Mouse (Mus musculus): Measurements from ENCODE around the gene Brs3. TPM values are rescaled to one million over a fixed set of nuclear protein-coding genes. Genes with fewer than 3 reads are reported as not detected.
A peak's percentile ranks its signal among the peaks of the same experiment; 100 is the strongest.

The Brs3 gene
- 0.85 and 0.90 TPM in 2 replicates for total RNA-seq (2014; rRNA removed)
- 0.80 and 1.1 TPM in 2 replicates for polyA plus RNA-seq (2015; fragmentation: Nextera tagmentation; extraction: Ambion mirVana)

DNA sequence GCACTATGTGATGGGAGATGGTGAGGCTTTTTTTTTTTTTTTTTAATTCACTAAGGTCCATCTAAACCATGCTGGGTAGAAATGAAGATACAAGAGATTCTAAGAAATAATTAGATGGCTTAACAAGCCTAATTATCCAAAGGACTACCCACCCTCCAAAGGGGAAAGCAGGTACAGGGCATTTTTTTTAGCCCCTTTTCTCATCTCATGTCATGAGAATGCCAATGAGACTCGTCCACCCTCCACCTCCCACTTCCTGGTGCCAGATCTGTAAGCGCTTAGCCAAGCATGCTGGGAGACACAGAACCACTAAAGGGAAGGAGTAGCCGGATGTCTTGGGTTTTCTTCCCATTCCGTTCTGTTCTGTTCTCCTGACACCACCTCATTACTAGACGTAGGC is at the start of gene Brs3:
Gene Brs3, plus strand, starts transcription at position 301 of the 400 bp plus-strand sequence.
- Histone ChIP-seq H3K9ac (no peak within 1 kb of the TSS), H3K27me3 (ENCODE audit: insufficient read depth, low read length) (no peaks in the 10 kb centered on the region), H3K4me2 (ENCODE audit: low read depth) (no peak within 1 kb of the TSS), H3K36me3 (ENCODE audit: insufficient read depth) (no peaks in the 10 kb centered on the region), H3K4me1 (ENCODE audit: insufficient read depth) (no peaks in the 10 kb centered on the region), H3K4me3 (ENCODE audit: low read depth, low read length) (no peak within 1 kb of the TSS), H3K27ac (ENCODE audit: low read depth, low read length) (no peak within 1 kb of the TSS), H3K9me3 (ENCODE audit: low read length) (no peaks in the 10 kb centered on the region)
- WGBS = 80% methylated on average over 5 of the region's 5 CpGs
- ATAC-seq = no peak
- DNase-seq = no peak
- TF ChIP-seq CTCF (IDR thresholded peaks at IDR 0.05; ENCODE audit: low read depth) = no peak

DNA sequence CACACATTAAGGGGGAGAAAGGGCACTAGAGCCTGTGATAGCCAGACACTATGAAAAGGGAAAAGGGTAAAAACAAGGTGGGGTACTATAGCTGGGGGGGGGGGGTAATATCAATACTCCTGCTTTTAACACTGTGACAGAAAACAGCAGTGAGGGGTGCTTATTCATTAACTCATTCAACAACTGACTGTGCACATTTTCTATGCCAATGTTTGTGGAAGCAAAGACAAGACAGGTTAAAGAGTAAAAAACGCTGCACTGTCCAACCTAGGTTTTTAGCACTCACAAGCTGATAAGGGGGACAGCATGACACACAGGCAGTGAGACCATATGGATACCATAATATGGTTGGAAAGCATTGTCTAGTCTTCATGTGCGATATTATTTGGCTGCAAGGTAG is 30.0 kb upstream of the Brs3 start:
- H3K4me1 ChIP-seq (ENCODE audit: insufficient read depth) = no peaks in the 10 kb centered on the region
- H3K27me3 ChIP-seq (ENCODE audit: insufficient read depth, low read length) = no peaks in the 10 kb centered on the region
- H3K36me3 ChIP-seq (ENCODE audit: insufficient read depth) = no peaks in the 10 kb centered on the region
- no peak for DNase-seq
- H3K4me2 ChIP-seq (ENCODE audit: low read depth) = no peak overlapping the region
- TF ChIP-seq CTCF (IDR thresholded peaks at IDR 0.05; ENCODE audit: low read depth) = no peak
- no peak overlapping the region for H3K4me3 ChIP-seq (ENCODE audit: low read depth, low read length)
- no peaks in the 10 kb centered on the region for H3K9me3 ChIP-seq (ENCODE audit: low read length)
- 69% methylated on average over 2 of the region's 2 CpGs for WGBS
- H3K9ac ChIP-seq = no peak overlapping the region
- no peak for ATAC-seq
- H3K27ac ChIP-seq (ENCODE audit: low read depth, low read length) = no peak overlapping the region

DNA sequence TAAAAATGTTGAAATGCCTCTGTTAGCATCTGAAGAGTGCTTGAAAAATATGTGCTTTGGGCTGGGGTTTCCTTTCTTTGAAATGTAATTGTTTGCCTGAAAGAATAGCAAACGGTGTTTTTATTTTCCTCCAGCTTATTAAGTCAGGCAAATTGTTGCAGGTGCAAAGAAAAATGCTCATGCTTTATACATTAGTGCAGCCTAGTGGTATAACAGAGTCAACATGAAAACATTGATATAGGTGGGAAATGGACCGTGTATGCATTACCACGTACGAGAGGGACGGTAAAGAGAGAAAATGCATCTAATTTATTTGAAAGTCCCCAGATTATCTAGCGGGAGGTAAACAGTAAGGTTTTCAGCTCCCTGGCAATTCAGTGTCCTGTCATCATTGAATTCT is 995 bp downstream of the Brs3 start:
- Histone ChIP-seq H3K9me3 (ENCODE audit: low read length) (no peaks in the 10 kb centered on the region), H3K4me1 (ENCODE audit: insufficient read depth) (no peaks in the 10 kb centered on the region), H3K9ac (no peak overlapping the region), H3K36me3 (ENCODE audit: insufficient read depth) (no peaks in the 10 kb centered on the region), H3K4me2 (ENCODE audit: low read depth) (no peak overlapping the region), H3K4me3 (ENCODE audit: low read depth, low read length) (no peak overlapping the region), H3K27me3 (ENCODE audit: insufficient read depth, low read length) (no peaks in the 10 kb centered on the region), H3K27ac (ENCODE audit: low read depth, low read length) (no peak overlapping the region)
- WGBS = 62% methylated on average over 6 of the region's 6 CpGs
- TF ChIP-seq CTCF (IDR thresholded peaks at IDR 0.05; ENCODE audit: low read depth) = peak; percentile 35
- no peak for DNase-seq
- ATAC-seq = no peak

DNA sequence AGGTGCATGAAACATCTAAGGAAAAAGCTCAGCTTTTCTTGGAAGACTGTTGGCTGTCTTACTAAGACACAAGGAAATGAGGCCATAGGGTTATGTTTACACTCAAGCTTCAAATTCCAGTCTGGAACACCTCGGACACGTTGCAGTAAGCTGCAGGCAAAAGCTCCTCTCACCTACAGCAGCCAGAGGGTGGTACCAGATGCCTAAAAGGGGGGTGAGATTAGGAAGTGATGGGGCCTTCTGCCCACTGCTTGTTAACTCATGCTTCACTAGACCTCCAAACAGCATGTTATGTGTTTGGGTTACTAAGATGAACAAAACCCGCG is 9.9 kb downstream of the Brs3 start:
- no peaks in the 10 kb centered on the region for H3K9me3 ChIP-seq (ENCODE audit: low read length)
- peak overlapping the region; percentile 94 for H3K27ac ChIP-seq (ENCODE audit: low read depth, low read length)
- 19% methylated on average over 4 of the region's 4 CpGs for WGBS
- no peaks in the 10 kb centered on the region for H3K27me3 ChIP-seq (ENCODE audit: insufficient read depth, low read length)
- peak overlapping the region; percentile 48 for H3K4me2 ChIP-seq (ENCODE audit: low read depth)
- H3K4me3 ChIP-seq (ENCODE audit: low read depth, low read length) = peak overlapping the region; percentile 57
- H3K36me3 ChIP-seq (ENCODE audit: insufficient read depth) = no peaks in the 10 kb centered on the region; the same call in 1 of the 2 replicates
- H3K9ac ChIP-seq = peak overlapping the region; percentile 63
- ATAC-seq (peak; percentile 61), DNase-seq (no peak)
- H3K4me1 ChIP-seq (ENCODE audit: insufficient read depth) = no peaks in the 10 kb centered on the region
- no peak for TF ChIP-seq CTCF (IDR thresholded peaks at IDR 0.05; ENCODE audit: low read depth)

DNA sequence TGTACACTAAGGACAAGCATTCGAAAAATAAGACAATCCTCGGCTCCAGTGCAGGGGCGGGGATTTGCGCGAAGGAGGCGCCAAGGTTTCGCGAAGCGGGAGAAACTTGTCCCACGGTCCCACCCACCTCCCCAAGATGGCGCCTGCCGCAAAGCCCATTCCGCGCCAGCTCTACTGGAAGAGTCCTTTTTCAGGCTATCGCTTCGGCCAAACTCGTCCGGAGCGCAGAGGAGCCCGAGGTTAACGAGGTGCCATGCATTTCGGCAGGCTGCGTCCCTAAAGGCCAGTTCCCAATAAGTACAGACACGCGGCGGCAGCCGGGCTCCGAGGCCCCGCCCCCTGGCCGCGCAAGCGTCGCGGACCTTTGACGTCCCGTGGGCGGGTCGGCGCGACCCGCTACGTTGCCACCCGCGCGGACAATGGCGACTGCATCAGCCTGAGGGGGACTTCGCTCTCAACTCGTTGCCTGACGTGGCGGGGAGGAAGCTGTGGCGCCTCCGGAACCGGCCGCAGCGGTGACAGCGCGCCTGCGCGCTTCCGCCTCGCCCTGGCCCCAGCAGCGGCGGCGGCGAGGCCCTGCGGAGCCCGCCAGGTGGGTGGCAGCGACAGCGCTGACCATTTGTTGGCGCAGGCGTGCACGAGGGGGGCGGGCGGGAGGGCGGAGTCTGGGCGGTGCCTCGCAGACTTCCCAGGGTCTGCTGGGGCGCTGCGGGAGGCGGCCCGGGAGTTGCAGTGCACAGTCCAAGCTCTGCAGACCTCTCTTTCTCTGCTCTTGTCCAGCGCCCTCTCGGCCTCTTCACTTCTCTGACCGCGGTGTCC is 10.5 kb downstream of the Brs3 start, which contains the start of gene Htatsf1:
Gene Htatsf1, plus strand, starts transcription at position 410 of the 819 bp plus-strand sequence.
- no peaks in the 10 kb centered on the region for H3K9me3 ChIP-seq (ENCODE audit: low read length)
- TF ChIP-seq CTCF (IDR thresholded peaks at IDR 0.05; ENCODE audit: low read depth) = no peak
- H3K9ac ChIP-seq = peak within 1 kb of the TSS; percentile 63
- WGBS = 28% methylated on average over 84 of the region's 85 CpGs
- DNase-seq (peak; percentile 92), ATAC-seq (peak; percentile 94)
- H3K4me2 ChIP-seq (ENCODE audit: low read depth) = peak within 1 kb of the TSS; percentile 56
- peak within 1 kb of the TSS; percentile 57 for H3K4me3 ChIP-seq (ENCODE audit: low read depth, low read length)
- peak within 1 kb of the TSS; percentile 94 for H3K27ac ChIP-seq (ENCODE audit: low read depth, low read length)
- no peaks in the 10 kb centered on the region for H3K4me1 ChIP-seq (ENCODE audit: insufficient read depth)
- H3K36me3 ChIP-seq (ENCODE audit: insufficient read depth) = no peaks in the 10 kb centered on the region; the same call in 1 of the 2 replicates
- no peaks in the 10 kb centered on the region for H3K27me3 ChIP-seq (ENCODE audit: insufficient read depth, low read length)

DNA sequence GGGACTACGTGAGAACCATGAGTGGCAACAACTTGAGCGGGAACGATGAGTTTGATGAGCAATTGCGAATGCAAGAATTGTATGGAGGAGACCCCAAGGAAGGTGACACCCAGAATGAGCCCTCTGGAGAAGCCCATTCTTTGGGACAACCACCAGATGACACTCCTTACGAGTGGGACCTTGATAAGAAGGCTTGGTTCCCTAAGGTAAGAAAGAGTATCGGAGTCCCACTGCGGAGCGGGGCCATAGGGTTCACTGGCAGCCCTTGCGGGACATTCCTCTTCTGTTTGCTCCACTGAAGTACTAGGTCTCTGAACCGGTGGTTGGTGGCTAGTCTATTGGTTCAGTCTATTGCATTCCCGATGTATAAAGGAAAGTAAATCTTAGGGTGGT is 11.1 kb downstream of the Brs3 start:
- H3K27ac ChIP-seq (ENCODE audit: low read depth, low read length) = no peak overlapping the region
- H3K4me3 ChIP-seq (ENCODE audit: low read depth, low read length) = peak overlapping the region; percentile 57
- ATAC-seq (no peak; the same call in 1 of the 2 replicates), DNase-seq (no peak)
- H3K9ac ChIP-seq = peak overlapping the region; percentile 63
- no peaks in the 10 kb centered on the region for H3K9me3 ChIP-seq (ENCODE audit: low read length)
- no peaks in the 10 kb centered on the region; the same call in 1 of the 2 replicates for H3K36me3 ChIP-seq (ENCODE audit: insufficient read depth)
- TF ChIP-seq CTCF (IDR thresholded peaks at IDR 0.05; ENCODE audit: low read depth) = no peak
- peak overlapping the region; percentile 56 for H3K4me2 ChIP-seq (ENCODE audit: low read depth)
- H3K4me1 ChIP-seq (ENCODE audit: insufficient read depth) = no peaks in the 10 kb centered on the region
- 33% methylated on average over 11 of the region's 11 CpGs for WGBS
- H3K27me3 ChIP-seq (ENCODE audit: insufficient read depth, low read length) = no peaks in the 10 kb centered on the region

DNA sequence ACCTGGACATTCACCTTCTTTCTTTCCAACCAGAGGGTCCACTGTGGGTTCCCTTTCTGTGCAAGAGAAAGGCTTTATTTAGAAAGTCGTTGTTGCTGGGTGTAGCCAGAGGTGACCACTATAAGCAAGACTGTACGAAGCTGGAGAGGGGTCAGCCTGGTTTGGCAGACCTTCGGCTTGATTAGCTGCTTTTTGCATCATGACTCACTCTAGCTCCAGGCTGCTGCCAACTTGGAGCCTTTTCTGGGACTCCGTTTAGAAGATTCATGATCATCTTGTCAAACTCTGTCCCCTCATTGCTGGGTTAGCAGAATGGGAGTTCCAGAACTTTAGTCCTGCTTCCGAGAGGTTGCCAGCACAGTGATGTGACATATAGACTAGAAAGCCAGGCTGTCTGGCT is 38.6 kb downstream of the Brs3 start:
- H3K9ac ChIP-seq = no peak overlapping the region
- no peaks in the 10 kb centered on the region for H3K27me3 ChIP-seq (ENCODE audit: insufficient read depth, low read length)
- no peak overlapping the region for H3K4me2 ChIP-seq (ENCODE audit: low read depth)
- 76% methylated on average over 5 of the region's 5 CpGs for WGBS
- ATAC-seq = no peak
- no peak overlapping the region for H3K4me3 ChIP-seq (ENCODE audit: low read depth, low read length)
- no peak for DNase-seq
- H3K36me3 ChIP-seq (ENCODE audit: insufficient read depth) = no peaks in the 10 kb centered on the region
- H3K27ac ChIP-seq (ENCODE audit: low read depth, low read length) = no peak overlapping the region
- H3K9me3 ChIP-seq (ENCODE audit: low read length) = no peaks in the 10 kb centered on the region
- H3K4me1 ChIP-seq (ENCODE audit: insufficient read depth) = no peaks in the 10 kb centered on the region
- no peak for TF ChIP-seq CTCF (IDR thresholded peaks at IDR 0.05; ENCODE audit: low read depth)

Measured in forebrain, postnatal 0 days (tissue).